Comparison of ENCODE assay signal across 10 mouse cellular contexts in the genomic region with DNA sequence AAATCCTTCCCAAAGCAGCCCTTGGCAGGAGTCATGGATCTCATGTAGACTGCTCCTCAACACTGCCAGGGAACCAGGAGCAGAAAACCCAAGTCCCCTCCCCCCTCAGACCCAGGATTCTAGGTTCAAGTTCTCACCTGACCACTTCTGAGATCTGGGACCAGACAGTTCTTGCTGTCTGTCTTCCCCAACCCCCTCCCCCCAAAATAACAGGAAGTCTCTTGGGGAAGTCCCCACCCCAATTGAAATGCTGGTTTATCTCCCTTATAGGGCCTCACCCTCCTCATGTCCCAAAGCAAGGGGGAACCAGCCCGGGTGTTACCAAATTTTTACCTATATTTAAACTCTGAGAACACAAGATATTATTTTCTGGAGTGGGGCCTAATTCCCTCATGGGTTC. TPM values are rescaled to one million over a fixed set of nuclear protein-coding genes. Genes with fewer than 3 reads are reported as not detected.
A peak's percentile ranks its signal among the peaks of the same experiment; 100 is the strongest.
DNase-seq lines count a peak whose midpoint lies in the region; ATAC-seq and TF ChIP-seq lines count a peak whose summit lies in the region.
"Had no signal": no experiment of that assay in that cellular context is flagged by ENCODE, and none has a peak within 500 bp of the region (broad histone marks: within the 10 kb centered on the region; RNA-seq: fewer than 3 reads in every experiment).

No protein-coding gene starts in this region.

- peak overlapping the region; percentile 92 for H3K27ac ChIP-seq in heart, embryonic 13.5 days (replicated peaks)
- H3K27ac ChIP-seq in embryonic facial prominence, embryonic 13.5 days = peak overlapping the region; percentile 87
- H3K27ac ChIP-seq in left cerebral cortex, adult 2 months = no peak overlapping the region

- H3K36me3 ChIP-seq in heart, embryonic 13.5 days = no peaks in the 10 kb centered on the region
- H3K36me3 ChIP-seq in embryonic facial prominence, embryonic 13.5 days = no peaks in the 10 kb centered on the region

- no peak for TF ChIP-seq CTCF in left cerebral cortex, adult 2 months (IDR thresholded peaks at IDR 0.05)

- H3K27me3 ChIP-seq in heart, embryonic 13.5 days (replicated peaks) = no peaks in the 10 kb centered on the region
- no peaks in the 10 kb centered on the region for H3K27me3 ChIP-seq in embryonic facial prominence, embryonic 13.5 days
- H3K27me3 ChIP-seq: Patski had no signal

- no peaks in the 10 kb centered on the region for H3K9me3 ChIP-seq in heart, embryonic 13.5 days
- H3K9me3 ChIP-seq in embryonic facial prominence, embryonic 13.5 days = no peaks in the 10 kb centered on the region

- H3K4me3 ChIP-seq in heart, embryonic 13.5 days = peak overlapping the region; percentile 84
- no peak overlapping the region; the same call in 1 of the 2 replicates for H3K4me3 ChIP-seq in embryonic facial prominence, embryonic 13.5 days
- no peak overlapping the region for H3K4me3 ChIP-seq in left cerebral cortex, adult 2 months

- DNase-seq in heart, postnatal 4 days = no peak
- DNase-seq in B cell, adult 2 months = peak; percentile 67 to 70
- peak; percentile 32 for DNase-seq in lung, postnatal 10 days
- no peak for DNase-seq in left cerebral cortex, adult 2 months (ENCODE audit: extremely low spot score in 1 of 2, low spot score in 2 of 2)
- DNase-seq in layer of hippocampus, postnatal 10 days (ENCODE audit: low spot score in 2 of 2) = no peak

- WGBS in heart, embryonic 13.5 days = 56% methylated on average over 1 of the region's 1 CpGs
- 62% methylated on average over 1 of the region's 1 CpGs for WGBS in embryonic facial prominence, embryonic 13.5 days

- intact Hi-C loops in left cerebral cortex, adult 2 months (cut with DNase I) = no loop called here

- no peak for ATAC-seq in heart, embryonic 13.5 days (ENCODE audit: extremely low read depth, insufficient number of reproducible peaks, low FRiP score, low TSS enrichment)
- no peak for ATAC-seq in embryonic facial prominence, embryonic 13.5 days (ENCODE audit: insufficient number of reproducible peaks, insufficient read depth, low FRiP score, low TSS enrichment, low read depth)
- no peak for ATAC-seq in megakaryocyte progenitor cell, adult 5-6 weeks (replicated peaks; ENCODE audit: poor library complexity)
- ATAC-seq: Patski had no signal

- peak overlapping the region; percentile 93 for H3K9ac ChIP-seq in heart, embryonic 13.5 days
- peak overlapping the region; percentile 84; the same call in 1 of the 2 replicates for H3K9ac ChIP-seq in embryonic facial prominence, embryonic 13.5 days

- H3K4me1 ChIP-seq in heart, embryonic 13.5 days = peaks cover 38% of the 10 kb centered on the region
- peaks cover 36% of the 10 kb centered on the region for H3K4me1 ChIP-seq in embryonic facial prominence, embryonic 13.5 days

- H3K4me2 ChIP-seq in heart, embryonic 13.5 days = peak overlapping the region; percentile 81
- peak overlapping the region; percentile 76 for H3K4me2 ChIP-seq in embryonic facial prominence, embryonic 13.5 days

RNA-seq across cellular contexts. Expression of a gene that starts 0.9 kb away (rescaled TPM):
- 59.0 and 64.0 TPM in 2 replicates for polyA plus RNA-seq in heart, embryonic 13.5 days (2015; fragmentation: Nextera tagmentation; extraction: Ambion mirVana)
- 10 to 100 TPM; 87.0 to 88.2 TPM for total RNA-seq in heart, postnatal 4 days (2021)
- 115 and 122 TPM in 2 replicates for polyA plus RNA-seq in embryonic facial prominence, embryonic 13.5 days (2015; fragmentation: Nextera tagmentation; extraction: Ambion mirVana)
- 10 to 100 TPM; 75.1 to 86.6 TPM for total RNA-seq in left cerebral cortex, adult 2 months (2021)
- 10 to 100 TPM; 83.0 to 97.9 TPM for total RNA-seq in layer of hippocampus, postnatal 10 days (2021)
- total RNA-seq in megakaryocyte progenitor cell, adult 5-6 weeks (2015) = 58.2 and 67.9 TPM in 2 replicates
- total RNA-seq in megakaryocyte progenitor cell, adult 5-6 weeks (2017) = 36.6 and 46.2 TPM in 2 replicates

RNA-seq across cellular contexts. Expression of a gene that starts 4.7 kb away (rescaled TPM):
- polyA plus RNA-seq in heart, embryonic 13.5 days (2015; fragmentation: Nextera tagmentation; extraction: Ambion mirVana) = 0.25 and 0.39 TPM in 2 replicates
- total RNA-seq in heart, postnatal 4 days (2021) = 1 to 10 TPM in 1 of 2 experiments, under 1 TPM in 1; 0.88 to 1.4 TPM
- 0.41 and 0.89 TPM in 2 replicates for polyA plus RNA-seq in embryonic facial prominence, embryonic 13.5 days (2015; fragmentation: Nextera tagmentation; extraction: Ambion mirVana)
- total RNA-seq in left cerebral cortex, adult 2 months (2021) = under 1 TPM; 0.37 to 0.38 TPM
- not detected for total RNA-seq in layer of hippocampus, postnatal 10 days (2021)
- 0.34 and 0.35 TPM in 2 replicates for total RNA-seq in megakaryocyte progenitor cell, adult 5-6 weeks (2015)
- total RNA-seq in megakaryocyte progenitor cell, adult 5-6 weeks (2017) = 0.08 and 0.78 TPM in 2 replicates
- polyA plus RNA-seq: Patski had no signal

RNA-seq across cellular contexts. Expression of a gene that starts 17.7 kb away (rescaled TPM):
- polyA plus RNA-seq in heart, embryonic 13.5 days (2015; fragmentation: Nextera tagmentation; extraction: Ambion mirVana) = 1,220 and 1,401 TPM in 2 replicates
- total RNA-seq in heart, postnatal 4 days (2021) = 100 to 1,000 TPM; 902 to 929 TPM
- 2,967 and 3,152 TPM in 2 replicates for polyA plus RNA-seq in embryonic facial prominence, embryonic 13.5 days (2015; fragmentation: Nextera tagmentation; extraction: Ambion mirVana)
- 100 to 1,000 TPM; 488 to 501 TPM for total RNA-seq in left cerebral cortex, adult 2 months (2021)
- 100 to 1,000 TPM; 563 to 573 TPM for total RNA-seq in layer of hippocampus, postnatal 10 days (2021)
- 2,965 and 3,011 TPM in 2 replicates for total RNA-seq in megakaryocyte progenitor cell, adult 5-6 weeks (2015)
- total RNA-seq in megakaryocyte progenitor cell, adult 5-6 weeks (2017) = 1,012 and 1,228 TPM in 2 replicates

RNA-seq across cellular contexts. Expression of a gene that starts 32.0 kb away (rescaled TPM):
- 0.08 TPM in 1 of 2 replicates, not detected in the other for polyA plus RNA-seq in heart, embryonic 13.5 days (2015; fragmentation: Nextera tagmentation; extraction: Ambion mirVana)
- not detected for total RNA-seq in heart, postnatal 4 days (2021)
- not detected in 2 replicates for polyA plus RNA-seq in embryonic facial prominence, embryonic 13.5 days (2015; fragmentation: Nextera tagmentation; extraction: Ambion mirVana)
- total RNA-seq in left cerebral cortex, adult 2 months (2021) = not detected
- under 1 TPM in 1 of 2 experiments, not detected in 1; 0.27 TPM for total RNA-seq in layer of hippocampus, postnatal 10 days (2021)
- not detected in 2 replicates for total RNA-seq in megakaryocyte progenitor cell, adult 5-6 weeks (2015)
- total RNA-seq in megakaryocyte progenitor cell, adult 5-6 weeks (2017) = not detected in 2 replicates
- polyA plus RNA-seq: erythroblast, embryonic 14.5 days; Patski had no signal

RNA-seq across cellular contexts. Expression of a gene that starts 32.1 kb away (rescaled TPM):
- polyA plus RNA-seq in heart, embryonic 13.5 days (2015; fragmentation: Nextera tagmentation; extraction: Ambion mirVana) = not detected in 2 replicates
- not detected for total RNA-seq in heart, postnatal 4 days (2021)
- polyA plus RNA-seq in embryonic facial prominence, embryonic 13.5 days (2015; fragmentation: Nextera tagmentation; extraction: Ambion mirVana) = not detected in 2 replicates
- total RNA-seq in left cerebral cortex, adult 2 months (2021) = not detected
- total RNA-seq in layer of hippocampus, postnatal 10 days (2021) = not detected
- not detected in 2 replicates for total RNA-seq in megakaryocyte progenitor cell, adult 5-6 weeks (2015)
- total RNA-seq in megakaryocyte progenitor cell, adult 5-6 weeks (2017) = not detected in 2 replicates
- polyA plus RNA-seq: erythroblast, embryonic 14.5 days had no signal

Comparison
In these comparisons a context has a peak if more than half of its experiments do, and no peak if none do; other contexts are left out.
1. DNase-seq: peak in B cell, adult 2 months (2 of 2) and lung, postnatal 10 days (single experiment); none in heart, postnatal 4 days (single experiment), left cerebral cortex, adult 2 months (0 of 2) and layer of hippocampus, postnatal 10 days (0 of 2).